Mouse (Mus musculus) megakaryocyte, embryonic 14.5 days (primary cell): Measurements from ENCODE around the gene Ranbp1. TPM values are rescaled to one million over a fixed set of nuclear protein-coding genes. Genes with fewer than 3 reads are reported as not detected.

Experiments used
- H3K27me3 ChIP-seq: replicated peaks from 2 replicates; pipeline ENCODE3; 2012; ENCODE audit warnings: inconsistent platforms
- H3K36me3 ChIP-seq: replicated peaks from 2 replicates; pipeline ENCODE3; 2012; ENCODE audit warnings: low read length, inconsistent platforms, mixed read lengths
- H3K4me1 ChIP-seq: 2 replicates; pipeline ENCODE4 v1.6.1; 2012; ENCODE audit warnings: inconsistent platforms
- H3K4me3 ChIP-seq: replicated peaks from 2 replicates; pipeline ENCODE3; 2012; ENCODE audit warnings: moderate library complexity, mild to moderate bottlenecking, inconsistent platforms
- H3K9me3 ChIP-seq: 2 replicates; pipeline ENCODE4 v1.6.1; 2012; ENCODE audit warnings: inconsistent platforms
- FLI1 ChIP-seq: IDR thresholded peaks from 2 replicates; pipeline ENCODE4 v1.6.1; 2012; ENCODE audit warnings: low read length, inconsistent platforms, mixed read lengths
- GATA1 ChIP-seq: IDR thresholded peaks from 3 replicates; pipeline ENCODE4 v1.6.1; 2012; ENCODE audit warnings: mixed read lengths, low read length, inconsistent platforms, borderline replicate concordance
- polyA plus RNA-seq: library from polyadenylated mRNA; stranded (reverse); fragments of >175 nt; gene quantifications from 2 replicates; pipeline ENCODE4 v1.2.3, GENCODE M21; 2012; ENCODE audit warnings: low replicate concordance; ENCODE audit not compliant: insufficient read depth

Gene Ranbp1
- polyA plus RNA-seq, 1 experiment: 648 TPM

DNA sequence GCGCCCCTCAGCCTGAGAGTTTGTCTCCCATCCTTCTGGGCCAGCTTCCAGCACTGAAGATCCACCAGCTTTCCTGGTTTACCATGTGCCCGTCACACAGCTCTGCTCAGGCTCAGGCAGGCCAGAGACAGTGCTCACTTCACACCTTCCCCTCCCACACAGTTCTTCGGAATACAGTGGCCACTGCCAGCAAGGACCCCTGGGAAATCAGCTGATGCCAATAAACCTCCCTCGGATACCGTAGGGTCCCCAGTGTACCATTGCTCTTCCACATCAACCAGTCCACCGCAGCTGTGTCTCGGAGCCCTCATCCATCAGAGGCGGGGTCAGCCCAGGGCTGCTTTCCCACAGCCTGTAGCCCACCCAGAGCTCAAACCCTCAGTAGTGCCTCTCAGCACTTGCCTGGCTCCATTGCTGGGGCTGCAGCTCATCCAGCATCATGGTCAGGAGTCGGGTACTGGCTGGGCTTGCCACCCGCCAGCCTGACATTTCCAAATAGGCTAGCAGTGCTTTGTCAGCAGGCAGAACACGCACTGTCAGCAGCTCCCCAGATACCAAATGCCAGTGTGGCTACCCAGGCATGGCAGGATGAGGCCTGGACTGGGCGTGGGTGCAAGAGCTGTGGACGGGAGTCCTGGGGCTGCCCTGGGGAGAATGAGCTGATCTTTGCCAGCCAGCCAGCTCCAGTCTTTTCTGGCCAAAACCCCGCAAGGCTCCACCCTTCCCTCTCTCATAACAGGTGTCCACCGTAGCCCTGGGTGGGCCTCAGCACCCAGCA, 54.1 kb downstream of the Ranbp1 start:
- H3K36me3 ChIP-seq: no peaks in the 10 kb centered on the region
- TF ChIP-seq GATA1: no peak
- no peak for TF ChIP-seq FLI1
- peaks cover 10% of the 10 kb centered on the region for H3K9me3 ChIP-seq
- peaks cover 72% of the 10 kb centered on the region for H3K27me3 ChIP-seq
- H3K4me1 ChIP-seq: peaks cover 27% of the 10 kb centered on the region
- H3K4me3 ChIP-seq: no peak overlapping the region

DNA sequence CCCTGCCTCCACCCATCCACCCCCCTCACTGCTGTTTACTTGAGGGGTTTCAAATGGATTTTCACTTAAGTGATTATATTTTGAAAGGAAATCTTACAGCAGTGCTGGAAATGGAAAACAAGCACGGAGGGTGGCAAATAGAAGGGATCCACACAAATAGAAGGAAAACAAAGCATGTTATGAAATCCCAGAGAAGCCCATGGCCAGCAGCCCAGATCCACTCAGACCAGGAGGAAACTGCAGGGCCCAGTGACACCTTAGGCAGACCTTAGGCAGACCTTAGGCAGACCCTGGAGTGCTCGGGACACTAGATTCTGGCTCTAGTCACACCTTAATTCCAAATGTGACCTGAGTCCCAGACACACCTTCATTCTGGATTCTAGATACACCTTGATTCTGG, 57.5 kb downstream of the Ranbp1 start:
- TF ChIP-seq GATA1: no peak
- no peak for TF ChIP-seq FLI1
- Histone ChIP-seq H3K27me3 (peaks cover 43% of the 10 kb centered on the region), H3K36me3 (peaks cover 6% of the 10 kb centered on the region), H3K9me3 (peaks cover 27% of the 10 kb centered on the region), H3K4me3 (no peak overlapping the region), H3K4me1 (peaks cover 34% of the 10 kb centered on the region)

Other genes starting within 250 kb of the Ranbp1 start
- gene Dgcr6, start 195.9 kb downstream of the Ranbp1 start, polyA plus RNA-seq: 17.8 and 20.5 TPM in 2 replicates
- 45.8 and 90.5 TPM in 2 replicates for gene Prodh, start 158.5 kb downstream of the Ranbp1 start, polyA plus RNA-seq
- 56.5 and 164 TPM in 2 replicates for gene Rtn4r, start 121.1 kb downstream of the Ranbp1 start, polyA plus RNA-seq
- gene Ccdc188, start 30.9 kb downstream of the Ranbp1 start, polyA plus RNA-seq: not detected in 2 replicates
- 18.6 and 41.2 TPM in 2 replicates for gene Zdhhc8, start 13.6 kb downstream of the Ranbp1 start, polyA plus RNA-seq
- 3.9 and 21.7 TPM in 2 replicates for gene Trmt2a, start 53 bp downstream of the Ranbp1 start, polyA plus RNA-seq
- 1.3 TPM in 1 of 2 replicates, not detected in the other for gene Gm49776, start 9.6 kb upstream of the Ranbp1 start, polyA plus RNA-seq
- 0.77 and 2.5 TPM in 2 replicates for gene Dgcr8, start 40.5 kb upstream of the Ranbp1 start, polyA plus RNA-seq
- gene Tango2, start 99.4 kb upstream of the Ranbp1 start, polyA plus RNA-seq: 17.3 and 33.0 TPM in 2 replicates
- gene Arvcf, start 99.5 kb upstream of the Ranbp1 start, polyA plus RNA-seq: 2.6 TPM in 1 of 2 replicates, not detected in the other
- gene Txnrd2, start 177.7 kb upstream of the Ranbp1 start, polyA plus RNA-seq: 6.9 TPM in 1 of 2 replicates, not detected in the other
- gene Comt, start 178.1 kb upstream of the Ranbp1 start, polyA plus RNA-seq: 52.8 and 53.5 TPM in 2 replicates
- gene Gnb1l, start 250.0 kb upstream of the Ranbp1 start, polyA plus RNA-seq: 2.7 and 11.4 TPM in 2 replicates